Mouse (Mus musculus) testis, adult 2 months (tissue): ENCODE results near the gene Gm49403.

Experiments used
- CTCF ChIP-seq: fragments of 200-500 bp; IDR thresholded peaks from 2 replicates; pipeline ENCODE4 v1.5.1; 2012; ENCODE audit warnings: low read depth, mild to moderate bottlenecking, inconsistent platforms, low read length, moderate library complexity; ENCODE audit not compliant: control insufficient read depth, insufficient read depth, insufficient replicate concordance
- POLR2A ChIP-seq: fragments of 200-500 bp; IDR thresholded peaks from 2 replicates; pipeline ENCODE4 v1.6.1; 2012; ENCODE audit warnings: low read depth, mild to moderate bottlenecking, inconsistent platforms, low read length, moderate library complexity; ENCODE audit not compliant: control insufficient read depth

GRCm38 (mm10) chr19:8919684-8920072, 35.9 kb downstream of the Gm49403 start:
- no peak for TF ChIP-seq POLR2A
- TF ChIP-seq CTCF: no peak
